In genomic region chr16:93141967-93142366, GRCm38 (mm10) we compare ENCODE assay signal across 16 mouse cellular contexts.
DNase-seq lines count a peak whose midpoint lies in the region; ATAC-seq lines count a peak whose summit lies in the region.
"Had no signal": no experiment of that assay in that cellular context is flagged by ENCODE, and none has a peak within 500 bp of the region (broad histone marks: within the 10 kb centered on the region; RNA-seq: fewer than 3 reads in every experiment).

No protein-coding gene starts in this region.

- no peak overlapping the region for H3K4me3 ChIP-seq in hindbrain, embryonic 11.5 days (ENCODE audit: low read depth, low read length)
- H3K4me3 ChIP-seq: embryonic facial prominence, embryonic 12.5 days; kidney, embryonic 15.5 days; midbrain, embryonic 13.5 days had no signal

- intact Hi-C loops in heart, postnatal 25 days (cut with DNase I): loop anchor here (5.0 to 10.0 kb wide), 2 partner anchors 313 to 315 kb away; partner anchors contain the start of gene Runx1
- intact Hi-C loops in left cerebral cortex, postnatal 36 days (cut with DNase I): no loop called here

- H3K27me3 ChIP-seq in hindbrain, embryonic 11.5 days (ENCODE audit: control insufficient read depth, insufficient read depth, low read length): no peaks in the 10 kb centered on the region
- H3K27me3 ChIP-seq: embryonic facial prominence, embryonic 12.5 days; midbrain, embryonic 13.5 days; Patski had no signal

- H3K9me3 ChIP-seq in hindbrain, embryonic 11.5 days (ENCODE audit: control insufficient read depth, low read length): no peaks in the 10 kb centered on the region
- H3K9me3 ChIP-seq: embryonic facial prominence, embryonic 12.5 days; kidney, embryonic 15.5 days; midbrain, embryonic 13.5 days had no signal

- H3K4me2 ChIP-seq in hindbrain, embryonic 11.5 days (replicated peaks; ENCODE audit: low read depth, low read length): no peak overlapping the region
- H3K4me2 ChIP-seq: embryonic facial prominence, embryonic 12.5 days; kidney, embryonic 15.5 days; midbrain, embryonic 13.5 days had no signal

- H3K9ac ChIP-seq in hindbrain, embryonic 11.5 days (ENCODE audit: low read depth, low read length): no peak overlapping the region
- H3K9ac ChIP-seq: embryonic facial prominence, embryonic 12.5 days; kidney, embryonic 15.5 days; liver, embryonic 14.5 days; midbrain, embryonic 13.5 days had no signal

- H3K4me1 ChIP-seq in hindbrain, embryonic 11.5 days (replicated peaks; ENCODE audit: control insufficient read depth, insufficient read depth, low read length): no peaks in the 10 kb centered on the region
- H3K4me1 ChIP-seq: embryonic facial prominence, embryonic 12.5 days; kidney, embryonic 15.5 days had no signal

- ATAC-seq in hindbrain, embryonic 11.5 days (ENCODE audit: low FRiP score): no peak
- ATAC-seq: hindbrain, embryonic 16.5 days; midbrain, embryonic 13.5 days; Patski had no signal

- WGBS in hindbrain, embryonic 11.5 days: 81% methylated on average over 6 of the region's 6 CpGs

- peak; percentile 6 for DNase-seq in heart, postnatal 4 days
- no peak for DNase-seq in heart, postnatal 25 days (ENCODE audit: low spot score)
- peak; percentile 50 for DNase-seq in NIH3T3 (ENCODE audit: low read depth)
- peak; percentile 30 for DNase-seq in fat pad, adult 2 months (ENCODE audit: extremely low read depth, low read depth, low spot score)
- DNase-seq in left cerebral cortex, postnatal 36 days (ENCODE audit: low spot score in 2 of 2): peak; percentile 24 to 26
- no peak for DNase-seq in MN1 (ENCODE audit: low spot score)
- no peak for DNase-seq in embryo, embryonic 10 days (ENCODE audit: low spot score)
- no peak for DNase-seq in hindbrain, embryonic 11.5 days (ENCODE audit: low spot score)
- DNase-seq: adrenal gland, adult 2 months; cerebellum, adult 11-12 months had no signal

- H3K36me3 ChIP-seq in hindbrain, embryonic 11.5 days (ENCODE audit: control insufficient read depth, insufficient read depth, low read length): no peaks in the 10 kb centered on the region
- H3K36me3 ChIP-seq: embryonic facial prominence, embryonic 12.5 days; kidney, embryonic 15.5 days; midbrain, embryonic 13.5 days had no signal

- H3K27ac ChIP-seq in hindbrain, embryonic 11.5 days (ENCODE audit: low read depth, low read length): no peak overlapping the region
- H3K27ac ChIP-seq: embryonic facial prominence, embryonic 12.5 days; kidney, embryonic 15.5 days; liver, embryonic 14.5 days; midbrain, embryonic 13.5 days had no signal

Comparison
In these comparisons a context has a peak if more than half of its experiments do, and no peak if none do; other contexts are left out.
1. DNase-seq: peak in heart, postnatal 4 days (single experiment), NIH3T3 (single experiment), fat pad, adult 2 months (single experiment) and left cerebral cortex, postnatal 36 days (2 of 2); none in heart, postnatal 25 days (single experiment), MN1 (single experiment), embryo, embryonic 10 days (single experiment) and hindbrain, embryonic 11.5 days (single experiment).